Mouse (Mus musculus) forebrain, postnatal 0 days (tissue): ENCODE measurements around the gene Mrm3. TPM values are rescaled to one million over a fixed set of nuclear protein-coding genes. Genes with fewer than 3 reads are reported as not detected.

Source experiments
- ATAC-seq: fragments of 200-750 bp; cut with Nextera tagmentation; 2 replicates; pipeline ENCODE4 v1.8.0; 2017; ENCODE audit warnings: mild to moderate bottlenecking, moderate library complexity
- DNase-seq: peaks from one replicate; pipeline ENCODE4 v3.0.0-alpha.2; 2015
- H3K27ac ChIP-seq: fragments of 300-500 bp; sonication (generic); 2 replicates; pipeline ENCODE4 v1.5.1; 2014; ENCODE audit warnings: low read depth, mild to moderate bottlenecking, antibody characterized with exemption, low read length, moderate library complexity, mixed read lengths
- H3K27me3 ChIP-seq: fragments of 300-500 bp; sonication (generic); 2 replicates; pipeline ENCODE4 v1.6.1; 2014; ENCODE audit warnings: mild to moderate bottlenecking, low read length, mixed read lengths; ENCODE audit not compliant: insufficient read depth
- H3K36me3 ChIP-seq: fragments of 300-500 bp; sonication (generic); 2 replicates; pipeline ENCODE4 v1.6.1; 2014; ENCODE audit warnings: mild to moderate bottlenecking, moderate library complexity; ENCODE audit not compliant: insufficient read depth
- H3K4me1 ChIP-seq: fragments of 300-500 bp; sonication (generic); 2 replicates; pipeline ENCODE4 v1.6.1; 2014; ENCODE audit warnings: antibody characterized with exemption; ENCODE audit not compliant: insufficient read depth
- H3K4me2 ChIP-seq: fragments of 300-500 bp; sonication (generic); 2 replicates; pipeline ENCODE4 v1.6.1; 2014; ENCODE audit warnings: low read depth, mild to moderate bottlenecking, moderate library complexity
- H3K4me3 ChIP-seq: fragments of 300-500 bp; sonication (generic); 2 replicates; pipeline ENCODE4 v1.5.1; 2014; ENCODE audit warnings: low read depth, low read length, mixed read lengths
- H3K9ac ChIP-seq: fragments of 300-500 bp; sonication (generic); 2 replicates; pipeline ENCODE4 v1.6.1; 2014; ENCODE audit warnings: mild to moderate bottlenecking
- H3K9me3 ChIP-seq: fragments of 300-500 bp; sonication (generic); 2 replicates; pipeline ENCODE4 v1.6.1; 2016; ENCODE audit warnings: low read length
- CTCF ChIP-seq: sonication (generic); IDR thresholded peaks from 2 replicates; pipeline ENCODE4 v1.5.1; 2016; ENCODE audit warnings: antibody characterized with exemption, control low read depth, low read depth
- WGBS: fragments of 180-500 bp; shearing (Covaris S2); extraction: QIAGEN DNeasy Blood & Tissue Kit; methylation state at CpG from one replicate; pipeline ENCODE4 v1.1.7; 2014; 5-methylcytosine and 5-hydroxymethylcytosine counted together
- polyA plus RNA-seq: library from polyadenylated mRNA; unstranded; fragments of >200 nt; fragmentation: Nextera tagmentation; extraction: Ambion mirVana; gene quantifications from 2 replicates; pipeline ENCODE4 v1.2.1, GENCODE M21; 2015
- total RNA-seq: library from RNA; depleted of rRNA; stranded (reverse); fragments of >200 nt; gene quantifications from 2 replicates; pipeline ENCODE4 v1.2.3, GENCODE M21; 2014

Mrm3 gene
- total and polyA plus RNA-seq, 2 experiments from 2014 or later, result 18.2 to 22.2 TPM

DNA sequence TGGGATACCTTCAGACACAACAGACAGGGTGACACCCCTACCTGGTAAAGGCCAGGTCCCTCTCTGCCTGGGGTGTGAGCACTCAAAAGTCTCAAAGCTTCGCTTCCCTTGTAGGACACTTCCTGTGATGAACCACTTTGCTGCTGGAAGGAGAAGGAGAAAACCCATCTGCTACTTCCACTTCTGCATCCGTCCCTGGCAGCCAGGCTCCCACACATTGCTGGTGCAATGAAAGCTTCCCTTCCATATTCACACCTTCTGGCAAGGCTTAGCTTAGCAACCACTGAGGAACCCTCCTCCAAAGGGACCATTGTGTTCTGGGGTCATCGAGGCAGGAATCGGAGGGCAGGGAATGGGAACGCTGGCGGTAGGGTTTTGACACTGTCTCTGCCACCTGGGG lies 45.1 kb downstream of the Mrm3 start:
- 67% methylated on average over 6 of the region's 6 CpGs for WGBS
- Histone ChIP-seq H3K4me1 (peaks cover 15% of the 10 kb centered on the region; the same call in 1 of the 2 replicates), H3K9me3 (no peaks in the 10 kb centered on the region), H3K27me3 (no peaks in the 10 kb centered on the region), H3K4me3 (no peak overlapping the region), H3K36me3 (no peaks in the 10 kb centered on the region), H3K27ac (no peak overlapping the region), H3K4me2 (no peak overlapping the region), H3K9ac (no peak overlapping the region)
- no peak for ATAC-seq
- TF ChIP-seq CTCF, result no peak
- peak; percentile 39 for DNase-seq

DNA sequence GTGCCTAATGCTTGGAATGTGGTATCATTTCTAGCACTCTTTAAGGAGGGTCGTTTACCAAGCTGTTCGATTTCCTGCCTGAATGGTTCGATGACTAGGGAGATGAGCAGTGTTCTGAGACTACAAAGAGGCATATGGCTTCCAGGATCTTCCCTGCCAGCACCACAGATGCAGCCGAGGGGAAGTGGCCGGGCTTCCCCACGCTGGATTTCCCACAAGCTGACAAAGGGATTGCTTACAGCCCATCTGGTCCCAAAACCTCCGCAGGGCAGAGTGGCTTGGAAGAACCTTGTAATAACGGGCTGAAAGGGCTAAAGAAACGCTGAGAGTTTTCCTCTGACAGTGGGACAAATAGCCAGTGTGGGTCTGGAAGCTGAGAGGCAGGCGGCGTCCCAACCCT lies 46.9 kb downstream of the Mrm3 start:
- H3K9ac ChIP-seq, result no peak overlapping the region

DNA sequence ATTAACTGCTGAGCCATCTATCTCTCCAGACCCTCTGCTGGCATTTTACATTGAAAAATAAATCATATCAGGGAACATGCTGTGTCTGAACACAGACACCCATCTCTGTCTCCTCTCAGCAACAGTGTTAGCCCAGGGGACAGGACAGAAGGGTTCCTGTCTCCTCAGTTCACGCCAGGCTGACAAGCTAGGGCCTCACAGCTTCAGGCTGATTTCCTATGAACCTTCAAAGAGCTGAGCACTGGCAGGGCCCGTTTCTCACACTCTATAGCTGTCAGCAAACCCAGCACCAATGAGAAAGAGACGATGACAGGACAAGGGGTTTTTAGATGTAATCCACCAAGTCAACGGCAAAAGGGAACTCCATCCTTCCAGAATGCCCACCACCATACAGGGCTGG lies 48.4 kb downstream of the Mrm3 start:
- no peaks in the 10 kb centered on the region for H3K9me3 ChIP-seq
- no peak for ATAC-seq
- WGBS, result 78% methylated on average over 4 of the region's 4 CpGs
- H3K27me3 ChIP-seq, result peaks cover 5% of the 10 kb centered on the region; the same call in 1 of the 2 replicates
- H3K9ac ChIP-seq, result no peak overlapping the region
- DNase-seq, result no peak
- H3K4me3 ChIP-seq, result no peak overlapping the region
- H3K27ac ChIP-seq, result no peak overlapping the region
- peaks cover 15% of the 10 kb centered on the region; the same call in 1 of the 2 replicates for H3K4me1 ChIP-seq
- H3K4me2 ChIP-seq, result no peak overlapping the region
- no peaks in the 10 kb centered on the region for H3K36me3 ChIP-seq
- no peak for TF ChIP-seq CTCF

More for the DNA sequence above, 46.9 kb downstream of the Mrm3 start:
- Histone ChIP-seq H3K27ac (peak overlapping the region; percentile 59), H3K9me3 (no peaks in the 10 kb centered on the region), H3K27me3 (no peaks in the 10 kb centered on the region), H3K36me3 (no peaks in the 10 kb centered on the region), H3K4me1 (peaks cover 15% of the 10 kb centered on the region; the same call in 1 of the 2 replicates), H3K4me2 (no peak overlapping the region; the same call in 1 of the 2 replicates), H3K4me3 (no peak overlapping the region)
- TF ChIP-seq CTCF, result no peak
- peak; percentile 86 for ATAC-seq
- peak; percentile 84 for DNase-seq
- 15% methylated on average over 11 of the region's 11 CpGs for WGBS

DNA sequence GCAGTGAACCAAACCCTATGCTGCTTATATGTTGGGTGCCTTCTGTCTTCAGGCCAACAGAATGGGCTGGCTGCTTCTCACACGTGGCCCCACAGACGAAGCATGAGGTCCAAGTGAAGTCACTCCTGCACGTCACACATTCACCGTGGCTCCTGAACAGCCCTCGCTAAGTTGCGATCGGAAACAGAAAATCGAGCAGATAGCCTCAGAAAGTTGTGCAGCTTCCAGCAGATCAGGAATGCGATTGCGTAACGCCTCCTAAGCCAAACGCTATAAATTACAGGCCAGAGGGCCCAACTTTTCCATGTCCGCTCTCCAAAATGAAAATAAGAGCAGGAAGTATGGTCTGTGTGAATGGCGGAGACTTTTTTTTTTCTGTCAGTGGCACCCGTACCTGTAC lies 48.9 kb downstream of the Mrm3 start:
- no peak overlapping the region for H3K27ac ChIP-seq
- H3K4me2 ChIP-seq, result no peak overlapping the region
- DNase-seq, result no peak
- H3K9ac ChIP-seq, result no peak overlapping the region
- WGBS, result 76% methylated on average over 15 of the region's 15 CpGs
- peaks cover 15% of the 10 kb centered on the region; the same call in 1 of the 2 replicates for H3K4me1 ChIP-seq
- no peaks in the 10 kb centered on the region for H3K9me3 ChIP-seq
- TF ChIP-seq CTCF, result no peak
- ATAC-seq, result no peak
- peaks cover 5% of the 10 kb centered on the region; the same call in 1 of the 2 replicates for H3K27me3 ChIP-seq
- H3K4me3 ChIP-seq, result no peak overlapping the region
- no peaks in the 10 kb centered on the region for H3K36me3 ChIP-seq

DNA sequence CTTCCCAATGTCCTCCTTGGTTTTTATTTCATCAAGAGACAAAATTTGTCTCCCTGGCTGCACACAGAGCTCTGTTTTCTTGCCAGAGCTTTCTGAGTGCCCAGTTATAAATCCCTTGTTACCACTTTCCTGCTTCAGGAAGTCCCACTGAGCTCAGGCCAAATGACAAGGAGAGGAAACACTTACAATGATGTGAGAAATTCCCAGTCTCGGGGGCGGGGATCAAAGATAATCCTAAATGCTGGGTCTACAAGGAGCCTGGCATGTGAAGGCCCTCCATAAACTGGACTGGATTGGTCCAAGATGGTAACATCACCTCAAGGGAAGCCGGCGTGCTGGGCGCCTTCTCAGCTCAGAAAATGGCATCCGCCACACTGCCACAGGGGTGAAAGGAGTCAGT lies 49.3 kb downstream of the Mrm3 start:
- H3K4me1 ChIP-seq, result peaks cover 15% of the 10 kb centered on the region; the same call in 1 of the 2 replicates
- no peak overlapping the region for H3K27ac ChIP-seq
- no peaks in the 10 kb centered on the region for H3K9me3 ChIP-seq
- H3K36me3 ChIP-seq, result no peaks in the 10 kb centered on the region
- DNase-seq (no peak), ATAC-seq (no peak)
- WGBS, result 70% methylated on average over 6 of the region's 6 CpGs
- H3K27me3 ChIP-seq, result peaks cover 5% of the 10 kb centered on the region; the same call in 1 of the 2 replicates
- TF ChIP-seq CTCF, result no peak
- H3K4me3 ChIP-seq, result no peak overlapping the region
- no peak overlapping the region for H3K4me2 ChIP-seq
- H3K9ac ChIP-seq, result no peak overlapping the region

DNA sequence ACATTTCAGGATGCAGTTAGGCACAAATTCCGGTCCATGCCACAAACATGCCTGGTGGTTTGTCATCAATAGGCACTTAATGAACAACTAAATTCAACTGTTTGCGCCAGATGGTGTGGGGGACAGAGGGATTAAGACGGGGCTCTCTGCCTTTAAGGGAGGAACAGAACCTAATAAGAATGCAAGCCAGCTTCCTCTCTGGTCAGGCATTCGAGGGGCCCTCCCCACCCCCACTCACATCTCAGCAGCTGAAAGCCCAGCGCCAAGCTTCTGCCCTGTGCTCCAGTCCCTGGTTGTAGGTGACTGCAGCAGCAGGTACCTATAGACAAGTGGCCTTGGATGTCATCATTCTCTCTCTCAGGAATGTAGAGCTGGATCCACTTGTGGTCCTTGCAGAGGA lies 50.6 kb downstream of the Mrm3 start:
- Histone ChIP-seq H3K27ac (no peak overlapping the region), H3K36me3 (no peaks in the 10 kb centered on the region), H3K27me3 (peaks cover 5% of the 10 kb centered on the region; the same call in 1 of the 2 replicates), H3K4me2 (no peak overlapping the region), H3K9me3 (no peaks in the 10 kb centered on the region), H3K4me1 (peaks cover 9% of the 10 kb centered on the region; the same call in 1 of the 2 replicates), H3K9ac (no peak overlapping the region), H3K4me3 (no peak overlapping the region)
- 28% methylated on average over 5 of the region's 5 CpGs for WGBS
- ATAC-seq (no peak), DNase-seq (no peak)
- TF ChIP-seq CTCF, result no peak

DNA sequence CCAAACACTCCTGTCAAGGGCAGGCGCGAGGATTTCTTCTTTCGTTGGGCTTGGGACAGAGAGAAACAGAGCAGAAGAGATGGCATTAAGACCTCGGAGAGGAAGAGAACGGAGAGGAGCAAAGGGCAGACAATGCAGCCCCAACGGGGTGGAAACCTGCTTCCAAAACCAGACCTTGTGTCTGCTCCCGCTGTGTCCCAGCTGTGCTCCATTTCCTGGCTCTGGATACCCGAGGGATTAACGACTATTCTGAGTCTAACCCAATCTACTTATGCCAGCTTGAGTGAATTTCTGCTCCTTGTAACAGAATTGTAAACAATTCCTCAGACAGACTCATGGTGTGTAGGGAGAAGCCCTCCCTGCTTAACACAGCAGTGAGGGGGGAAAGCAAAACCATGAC lies 51.3 kb downstream of the Mrm3 start:
- no peak overlapping the region for H3K9ac ChIP-seq
- no peaks in the 10 kb centered on the region for H3K9me3 ChIP-seq
- DNase-seq, result no peak
- peaks cover 8% of the 10 kb centered on the region; the same call in 1 of the 2 replicates for H3K4me1 ChIP-seq
- 28% methylated on average over 9 of the region's 9 CpGs for WGBS
- H3K4me2 ChIP-seq, result no peak overlapping the region
- no peak for TF ChIP-seq CTCF
- ATAC-seq, result no peak
- H3K4me3 ChIP-seq, result no peak overlapping the region
- no peaks in the 10 kb centered on the region for H3K36me3 ChIP-seq
- no peak overlapping the region for H3K27ac ChIP-seq
- peaks cover 5% of the 10 kb centered on the region; the same call in 1 of the 2 replicates for H3K27me3 ChIP-seq

DNA sequence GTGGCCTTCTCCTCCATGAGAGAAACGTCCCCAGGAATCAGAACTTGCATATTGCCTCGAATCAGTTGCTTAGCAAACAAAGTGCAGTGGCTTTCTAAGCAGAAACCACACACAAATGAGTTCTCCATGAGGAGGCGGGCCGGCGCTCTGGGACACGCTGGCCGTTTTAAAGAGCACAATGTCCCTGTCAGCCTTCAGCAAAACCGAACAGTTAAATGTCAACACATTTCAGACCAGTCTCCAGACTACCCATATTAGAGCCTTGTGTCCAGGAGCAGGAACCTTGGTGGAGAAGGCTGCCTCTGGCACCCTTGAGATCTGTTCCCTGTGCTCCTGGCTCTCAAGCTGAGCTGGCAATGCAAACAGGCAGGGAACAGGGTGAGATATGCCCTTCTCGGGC lies 53.7 kb downstream of the Mrm3 start:
- DNase-seq (no peak), ATAC-seq (no peak)
- 29% methylated on average over 9 of the region's 9 CpGs for WGBS
- Histone ChIP-seq H3K36me3 (no peaks in the 10 kb centered on the region), H3K4me2 (no peak overlapping the region), H3K4me3 (no peak overlapping the region), H3K27ac (no peak overlapping the region), H3K27me3 (peaks cover 5% of the 10 kb centered on the region; the same call in 1 of the 2 replicates), H3K9me3 (no peaks in the 10 kb centered on the region), H3K4me1 (no peaks in the 10 kb centered on the region), H3K9ac (no peak overlapping the region)
- no peak for TF ChIP-seq CTCF
